Mouse (Mus musculus) T-helper 1 cell (primary cell): ENCODE data around the gene Snx29.
"Not testable (repeated sequence)": the region's sequence is repeated elsewhere in the genome, so short reads cannot be mapped to it uniquely, and the experiment has no call there.

Source experiments
- in situ Hi-C: fragments of 300-600 bp; cut with MboI, MseI; formaldehyde crosslinking; loops from one replicate; pipeline ENCODE4 v1.15.1; 2025; ENCODE audit warnings: high pct_unique_total_duplicates

The Snx29 gene

GRCm38 (mm10) chr16:11530466-11531194 lies 207.9 kb downstream of the Snx29 start:
- in situ Hi-C loops = no loop called here

GRCm38 (mm10) chr16:11531441-11531840 lies 208.7 kb downstream of the Snx29 start:
- in situ Hi-C loops = no loop called here

DNA sequence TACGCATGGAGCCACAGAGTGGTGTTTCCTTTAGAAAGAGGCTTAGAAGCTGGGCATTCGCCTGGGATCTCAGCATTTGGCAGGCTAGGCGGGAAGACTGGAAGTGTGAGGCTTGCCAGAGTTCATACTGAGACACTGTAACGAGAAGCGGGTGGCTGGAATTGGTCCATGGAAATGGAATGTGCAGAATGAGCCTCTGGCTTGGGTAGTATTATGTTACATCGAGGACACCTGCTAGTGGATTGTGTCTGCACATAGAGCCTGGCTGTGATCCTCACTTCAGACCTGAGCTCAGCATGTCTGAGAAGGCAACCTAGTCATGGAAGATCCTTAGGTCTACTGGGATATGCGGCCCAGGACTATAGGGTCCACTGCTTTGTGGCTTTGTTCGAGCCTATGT lies 209.9 kb downstream of the Snx29 start:
- in situ Hi-C loops = no loop called here

DNA sequence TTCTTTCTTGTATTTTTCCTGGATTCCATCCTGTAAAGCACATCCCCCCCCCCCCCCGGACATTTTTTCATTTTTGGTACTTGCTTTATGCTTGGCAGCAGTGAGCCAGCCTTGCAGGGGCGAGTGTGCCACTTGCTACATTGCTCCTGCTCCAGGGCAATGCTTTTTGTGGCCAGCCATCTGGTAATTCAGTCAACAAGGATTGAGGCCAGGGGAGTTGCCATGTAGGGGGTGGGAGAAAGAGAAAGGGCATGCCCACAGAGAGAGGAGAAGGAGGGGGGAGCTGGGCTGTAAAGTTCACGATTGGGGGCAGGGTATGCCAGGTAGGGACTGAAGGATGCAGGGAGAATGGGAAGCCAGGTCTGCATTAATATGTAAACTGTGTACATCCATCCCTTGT lies 210.7 kb downstream of the Snx29 start:
- in situ Hi-C loops = no loop called here

GRCm38 (mm10) chr16:11537663-11538062 lies 215.0 kb downstream of the Snx29 start:
- in situ Hi-C loops = no loop called here

DNA sequence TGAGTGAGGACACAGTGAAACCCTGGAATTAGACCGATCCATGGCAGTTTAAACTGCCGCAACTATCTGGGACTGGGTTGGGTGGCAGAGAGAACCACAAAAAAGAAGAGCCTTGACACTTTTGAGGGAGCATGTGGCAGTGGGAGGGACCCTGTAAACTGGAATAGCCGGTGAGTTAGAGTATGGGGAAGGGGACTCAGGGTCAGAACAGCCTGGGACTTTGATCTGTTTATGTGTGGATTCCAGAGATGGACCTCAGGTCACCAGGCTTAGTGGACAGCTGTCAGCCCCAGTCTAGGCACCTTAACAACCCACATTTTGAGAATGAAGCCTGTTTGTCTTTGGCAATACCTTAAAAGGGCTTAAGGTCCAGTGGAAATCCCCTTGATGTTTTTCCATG lies 215.5 kb downstream of the Snx29 start:
- in situ Hi-C loops = no loop called here

GRCm38 (mm10) chr16:11540961-11541360 lies 218.3 kb downstream of the Snx29 start:
- in situ Hi-C loops = loop anchor here (10.0 kb wide), 1 partner anchor 584 kb away; no protein-coding TSS in a partner anchor

- in situ Hi-C loops = loop anchor here (10.0 kb wide), 1 partner anchor 583 kb away; no protein-coding TSS in a partner anchor
Measured at GRCm38 (mm10) chr16:11541769-11542168, 219.1 kb downstream of the Snx29 start.

DNA sequence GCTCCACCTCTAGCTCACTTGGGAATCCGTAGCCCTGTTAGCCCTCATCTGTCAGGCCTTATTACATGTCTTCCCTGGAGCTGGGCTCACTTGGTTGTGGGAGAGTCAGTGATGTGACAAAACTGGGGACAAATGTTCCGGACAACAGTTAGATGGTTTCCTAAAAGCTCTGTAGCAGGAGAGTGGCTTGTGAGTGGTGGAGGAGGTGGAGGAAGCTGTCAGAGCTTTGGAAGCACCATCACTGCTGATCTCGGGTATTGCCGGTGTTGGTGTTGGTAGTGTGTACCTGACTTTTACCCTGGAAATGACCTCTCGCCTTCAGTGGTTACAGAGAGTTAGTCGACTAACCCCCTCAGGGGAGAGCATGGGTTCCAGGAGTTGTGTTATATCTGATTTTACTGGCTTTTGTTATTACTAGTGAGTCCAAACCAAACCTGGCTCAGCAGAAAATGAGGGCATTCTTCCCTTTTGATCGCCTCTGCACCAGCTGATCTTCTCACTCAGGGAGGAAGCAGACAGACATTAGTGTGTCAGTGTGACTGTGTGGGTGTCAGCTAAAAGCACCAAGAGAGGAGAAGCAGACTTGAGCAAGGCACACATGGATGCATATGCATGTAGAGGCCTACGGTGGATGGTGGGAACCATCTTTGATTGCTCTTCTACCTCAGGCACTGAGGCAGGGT lies 227.5 kb downstream of the Snx29 start:
- in situ Hi-C loops = no loop called here

DNA sequence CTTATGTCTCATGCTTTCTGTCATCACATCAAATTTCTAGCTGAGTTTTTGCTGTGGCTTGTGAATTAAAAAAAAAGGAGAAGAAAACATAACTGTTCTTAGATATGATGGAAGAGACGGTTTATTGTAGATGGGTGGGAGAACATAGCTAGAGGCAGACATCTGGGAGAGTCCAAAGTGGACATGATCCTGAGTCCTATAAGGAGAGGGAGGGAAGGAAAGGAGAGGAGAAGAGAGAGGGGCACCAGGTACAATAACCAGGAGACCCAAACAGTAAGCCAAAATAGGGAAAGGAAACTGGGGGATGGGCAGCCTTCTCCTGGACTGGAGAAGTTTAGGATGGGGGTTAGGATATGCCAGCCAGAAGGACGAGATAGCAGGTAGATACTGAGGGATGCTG lies 239.0 kb downstream of the Snx29 start:
- in situ Hi-C loops = no loop called here

DNA sequence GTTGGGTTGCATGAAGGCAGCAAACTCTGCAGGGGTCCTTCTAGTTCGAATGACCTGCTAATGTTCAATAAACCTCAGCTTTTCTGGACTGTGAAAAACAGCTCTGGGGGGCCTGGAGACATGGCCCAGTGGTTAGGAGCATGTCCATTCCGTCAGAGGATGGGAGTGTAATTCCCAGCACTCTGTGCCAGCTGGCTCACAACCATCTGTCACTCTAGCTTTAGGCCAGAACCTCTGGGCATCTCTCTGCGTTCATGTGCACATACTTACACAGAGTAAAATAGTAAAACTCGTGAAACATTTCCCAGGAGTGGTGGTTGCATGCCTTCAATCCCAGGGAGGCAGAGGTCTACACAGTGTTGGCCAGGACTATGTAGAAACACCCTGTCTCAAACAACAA lies 241.1 kb downstream of the Snx29 start:
- in situ Hi-C loops = no loop called here

DNA sequence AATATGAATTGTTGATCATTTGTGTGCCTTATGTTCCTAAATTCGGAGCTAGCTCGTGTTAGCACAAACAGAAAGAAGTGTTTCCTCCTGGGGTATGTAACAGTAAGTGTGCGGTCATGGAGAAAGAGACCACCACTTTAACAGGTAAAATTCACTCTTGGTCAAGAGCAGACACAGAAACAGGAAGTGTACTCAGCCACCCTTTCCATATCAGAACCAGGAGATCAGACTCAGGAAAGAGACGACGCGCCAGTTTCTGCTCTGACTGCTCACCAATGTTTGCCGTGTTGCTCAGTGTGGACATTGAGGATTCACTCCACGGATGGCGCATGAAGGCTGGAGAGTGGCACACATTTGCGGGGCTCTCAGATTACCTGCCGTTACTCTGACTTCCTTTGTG lies 242.4 kb downstream of the Snx29 start:
- in situ Hi-C loops = no loop called here

DNA sequence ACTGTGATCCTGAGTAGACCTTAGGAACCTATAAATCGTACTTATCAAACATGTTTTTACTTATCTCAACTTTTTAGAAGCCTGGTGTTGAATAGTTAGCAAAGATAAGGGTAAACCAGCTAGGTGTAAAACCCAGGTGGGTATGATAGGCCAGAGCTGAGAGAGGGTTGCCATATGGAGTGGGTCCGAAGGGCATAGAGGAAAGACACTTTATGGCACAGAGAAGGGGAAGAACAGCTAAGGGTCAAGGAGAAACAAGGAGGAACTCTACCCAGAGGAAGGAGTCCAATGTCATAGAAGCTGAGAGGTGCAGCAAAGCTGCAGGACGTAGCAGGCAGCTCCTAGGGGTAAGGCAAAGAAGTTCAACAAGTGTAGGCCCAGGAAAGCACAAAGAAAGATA lies 244.9 kb downstream of the Snx29 start:
- in situ Hi-C loops = no loop called here

DNA sequence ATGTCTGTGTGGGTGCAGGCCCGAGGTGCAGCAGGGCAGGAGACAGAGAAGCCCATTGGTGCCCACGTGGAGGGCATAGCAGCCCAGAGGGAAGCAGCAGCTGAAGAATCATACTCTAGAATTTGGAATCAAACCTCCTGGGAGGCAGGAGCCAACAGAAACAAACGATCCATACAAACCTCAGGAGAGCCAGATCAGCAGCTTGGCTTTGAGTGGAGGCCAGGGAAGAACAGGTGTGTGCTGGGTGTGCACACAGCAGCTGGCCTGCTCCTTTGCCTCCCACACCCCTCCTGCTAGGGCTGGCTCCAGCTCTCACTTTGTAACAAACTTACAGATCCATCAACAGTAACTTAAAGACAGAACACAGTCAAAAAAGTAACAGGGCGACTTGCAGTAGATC lies 245.4 kb downstream of the Snx29 start:
- in situ Hi-C loops = no loop called here

DNA sequence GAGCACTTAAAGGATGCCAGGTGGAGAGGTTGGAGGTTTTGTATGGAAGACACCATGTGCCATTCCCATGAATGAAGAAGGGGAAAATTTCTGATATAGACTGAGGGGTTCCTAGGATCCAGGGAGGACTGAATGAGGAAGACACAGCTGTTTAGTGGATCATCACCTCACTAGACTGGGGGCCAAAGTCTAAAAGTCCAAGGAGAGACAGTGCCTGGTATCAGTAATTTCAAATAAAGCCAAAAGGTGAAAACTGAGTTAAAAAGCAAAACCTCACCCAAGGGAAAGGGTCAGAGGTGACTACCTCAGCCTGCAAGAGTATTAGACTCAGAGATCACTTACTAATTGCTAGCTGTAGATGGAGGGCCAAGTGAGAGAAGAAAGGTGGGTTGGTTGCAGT lies 245.9 kb downstream of the Snx29 start:
- in situ Hi-C loops = no loop called here

DNA sequence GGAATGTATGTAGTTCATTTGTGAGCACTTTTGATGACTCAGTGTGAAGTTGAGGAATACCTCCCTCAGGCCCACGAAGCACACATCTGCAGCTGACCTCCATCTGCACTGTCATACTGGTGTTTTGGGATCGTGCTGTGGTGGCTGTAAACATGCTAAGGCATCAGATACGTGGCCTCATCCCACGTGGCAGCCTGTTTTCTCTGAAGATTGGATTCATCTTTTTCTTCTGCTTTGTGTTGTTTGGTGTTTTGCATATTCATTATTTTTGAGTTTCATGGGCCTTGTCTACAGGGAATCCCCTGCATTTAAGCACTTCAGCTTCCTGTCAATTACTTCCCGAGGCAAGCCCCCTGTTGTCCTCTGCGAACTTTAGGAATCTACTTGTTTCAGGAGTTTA lies 246.4 kb downstream of the Snx29 start:
- in situ Hi-C loops = no loop called here

GRCm38 (mm10) chr16:11570072-11570471 lies 247.4 kb downstream of the Snx29 start:
- in situ Hi-C loops = no loop called here

GRCm38 (mm10) chr16:11574517-11574916 lies 251.8 kb downstream of the Snx29 start:
- in situ Hi-C loops = no loop called here

DNA sequence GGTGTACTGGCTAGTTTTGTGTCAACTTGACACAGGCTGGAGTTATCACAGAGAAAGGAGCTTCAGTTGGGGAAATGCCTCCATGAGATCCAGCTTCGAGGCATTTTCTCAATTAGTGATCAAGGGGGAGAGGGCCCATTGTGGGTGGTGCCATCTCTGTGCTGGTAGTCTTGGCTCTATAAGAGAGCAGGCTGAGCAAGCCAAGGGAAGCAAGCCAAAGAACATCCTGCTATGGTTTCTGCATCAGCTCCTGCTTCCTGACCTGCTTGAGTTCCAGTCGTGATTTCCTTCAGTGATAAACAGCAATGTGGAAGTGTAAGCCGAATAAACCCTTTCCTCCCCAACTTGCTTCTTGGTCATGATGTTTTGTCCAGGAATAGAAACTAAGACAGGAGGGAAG lies 253.0 kb downstream of the Snx29 start:
- in situ Hi-C loops = not testable (repeated sequence)

- in situ Hi-C loops = no loop called here
Measured at GRCm38 (mm10) chr16:11577541-11578255, 255.0 kb downstream of the Snx29 start.

DNA sequence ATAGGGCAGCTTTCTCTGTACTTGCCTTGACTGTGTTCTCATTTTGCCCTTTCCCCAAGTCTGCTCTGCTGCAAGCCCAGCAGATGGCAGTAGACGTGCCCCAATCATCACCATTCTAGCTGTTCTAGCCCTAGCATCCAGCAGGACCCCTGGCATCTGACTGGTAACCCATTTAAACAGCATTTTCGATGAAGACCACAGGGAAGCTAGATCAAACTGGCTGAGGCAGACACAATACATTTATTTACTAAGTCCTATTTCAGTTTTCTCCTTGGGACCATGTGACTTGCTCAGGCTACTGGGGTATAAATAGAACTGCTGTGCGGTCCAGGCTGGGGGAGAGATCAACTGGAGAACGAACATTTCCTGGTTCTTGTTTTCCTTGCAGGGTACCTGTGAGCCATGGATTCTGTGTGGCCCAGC lies 257.0 kb downstream of the Snx29 start:
- in situ Hi-C loops = no loop called here

DNA sequence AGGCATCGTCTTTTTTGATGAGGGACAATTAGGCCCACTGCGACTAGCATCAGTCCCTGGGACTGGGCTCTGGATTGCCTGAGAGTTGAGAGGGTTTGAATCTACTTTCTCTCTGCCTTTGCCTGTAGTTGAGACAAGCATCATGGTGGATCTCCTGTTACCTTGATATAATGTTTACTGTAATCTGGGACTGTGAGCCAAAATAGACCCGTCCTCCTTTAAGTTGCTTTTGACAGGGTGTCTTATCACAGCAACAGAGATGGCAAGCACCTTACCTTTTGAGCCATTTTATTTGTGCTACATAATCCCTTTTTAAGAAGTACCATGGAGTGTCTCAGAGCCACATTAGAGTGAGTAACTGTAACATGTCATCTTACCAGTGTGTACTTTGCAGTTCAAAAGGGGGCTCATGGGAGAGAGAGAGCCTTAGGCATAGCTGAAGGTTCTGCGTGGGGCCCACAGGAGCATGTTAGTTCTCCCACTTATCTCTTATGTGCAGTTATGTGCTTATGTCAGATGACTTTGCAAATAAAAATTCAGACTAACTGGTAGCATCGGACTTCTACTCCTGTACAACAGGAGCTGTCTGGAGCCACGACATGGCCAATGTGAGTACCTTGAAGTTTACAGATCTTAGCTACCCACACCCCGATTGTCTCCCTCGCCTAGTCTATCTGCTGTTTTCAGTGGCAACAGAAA lies 261.4 kb downstream of the Snx29 start:
- in situ Hi-C loops = no loop called here
